Mouse (Mus musculus) liver, postnatal 0 days (tissue): ENCODE data around the gene Timm9. TPM values are rescaled to one million over a fixed set of nuclear protein-coding genes. Genes with fewer than 3 reads are reported as not detected.
A peak's percentile ranks its signal among the peaks of the same experiment; 100 is the strongest.

Experiments used
- ATAC-seq: fragments of 200-750 bp; cut with Nextera tagmentation; 2 replicates; pipeline ENCODE4 v1.8.0; 2017; ENCODE audit warnings: mild to moderate bottlenecking, moderate library complexity
- DNase-seq: peaks from one replicate; pipeline ENCODE4 v3.0.0-alpha.2; 2016
- H3K27ac ChIP-seq: fragments of 300-500 bp; sonication (generic); 2 replicates; pipeline ENCODE4 v1.5.1; 2014; ENCODE audit warnings: antibody characterized with exemption, moderate library complexity, mild to moderate bottlenecking, low read depth
- H3K27me3 ChIP-seq: fragments of 300-500 bp; sonication (generic); 2 replicates; pipeline ENCODE4 v1.6.1; 2014; ENCODE audit warnings: low read length, control low read depth, mixed read lengths; ENCODE audit not compliant: insufficient read depth
- H3K36me3 ChIP-seq: fragments of 300-500 bp; sonication (generic); replicated peaks from 2 replicates; pipeline ENCODE4 v1.6.1; 2014; ENCODE audit warnings: mild to moderate bottlenecking, control low read depth, low read length, moderate library complexity, mixed read lengths; ENCODE audit not compliant: insufficient read depth
- H3K4me1 ChIP-seq: fragments of 300-500 bp; sonication (generic); 2 replicates; pipeline ENCODE4 v1.6.1; 2014; ENCODE audit warnings: antibody characterized with exemption, mild to moderate bottlenecking, control low read depth; ENCODE audit not compliant: insufficient read depth
- H3K4me2 ChIP-seq: fragments of 300-500 bp; sonication (generic); 2 replicates; pipeline ENCODE4 v1.6.1; 2014; ENCODE audit warnings: low read depth, mild to moderate bottlenecking, low read length, moderate library complexity, mixed read lengths
- H3K4me3 ChIP-seq: fragments of 300-500 bp; sonication (generic); 2 replicates; pipeline ENCODE4 v1.5.1; 2014; ENCODE audit warnings: low read depth, low read length
- H3K9ac ChIP-seq: fragments of 300-500 bp; sonication (generic); replicated peaks from 2 replicates; pipeline ENCODE4 v1.6.1; 2014; ENCODE audit warnings: mild to moderate bottlenecking, moderate library complexity
- H3K9me3 ChIP-seq: fragments of 300-500 bp; sonication (generic); 2 replicates; pipeline ENCODE4 v1.6.1; 2016; ENCODE audit warnings: mild to moderate bottlenecking, control low read depth, low read length, mixed read lengths
- CTCF ChIP-seq: sonication (generic); IDR thresholded peaks from 2 replicates; pipeline ENCODE4 v1.5.1; 2016; ENCODE audit warnings: antibody characterized with exemption, low read depth
- EP300 ChIP-seq: IDR thresholded peaks from 2 replicates; pipeline ENCODE4 v1.6.1; 2016; ENCODE audit warnings: antibody characterized with exemption, low read depth, mild to moderate bottlenecking
- WGBS: fragments of 180-500 bp; shearing (Covaris S2); extraction: QIAGEN DNeasy Blood & Tissue Kit; methylation state at CpG from one replicate; pipeline ENCODE4 v1.1.7; 2014; ENCODE audit not compliant: insufficient replicate concordance; 5-methylcytosine and 5-hydroxymethylcytosine counted together
- polyA plus RNA-seq: library from polyadenylated mRNA; unstranded; fragments of >200 nt; fragmentation: Nextera tagmentation; extraction: Ambion mirVana; gene quantifications from 2 replicates; pipeline ENCODE4 v1.2.1, GENCODE M21; 2015

Gene Timm9
- polyA plus RNA-seq, 1 experiment from 2014 or later = 58.2 TPM

DNA sequence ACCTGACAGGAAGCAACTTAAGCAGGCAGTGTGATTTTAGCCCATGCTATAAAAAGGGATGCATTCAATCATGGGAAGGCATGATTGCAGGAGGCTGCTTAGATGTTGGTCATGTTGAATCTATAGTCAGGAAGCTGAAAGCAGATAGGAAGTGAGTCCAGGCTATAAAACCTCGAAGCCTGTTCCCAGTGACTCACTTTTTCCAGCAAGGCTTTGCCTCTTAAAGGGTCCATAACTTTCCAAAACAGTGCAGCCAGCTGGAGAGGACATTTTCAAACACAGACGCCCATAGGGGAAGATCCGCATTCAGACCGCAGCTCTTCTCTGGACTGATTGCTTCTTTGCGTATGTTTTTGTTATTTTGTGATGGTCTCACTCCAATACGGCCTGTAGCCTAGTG is 18.5 kb upstream of the Timm9 start:
- H3K36me3 ChIP-seq = peaks cover 59% of the 10 kb centered on the region

DNA sequence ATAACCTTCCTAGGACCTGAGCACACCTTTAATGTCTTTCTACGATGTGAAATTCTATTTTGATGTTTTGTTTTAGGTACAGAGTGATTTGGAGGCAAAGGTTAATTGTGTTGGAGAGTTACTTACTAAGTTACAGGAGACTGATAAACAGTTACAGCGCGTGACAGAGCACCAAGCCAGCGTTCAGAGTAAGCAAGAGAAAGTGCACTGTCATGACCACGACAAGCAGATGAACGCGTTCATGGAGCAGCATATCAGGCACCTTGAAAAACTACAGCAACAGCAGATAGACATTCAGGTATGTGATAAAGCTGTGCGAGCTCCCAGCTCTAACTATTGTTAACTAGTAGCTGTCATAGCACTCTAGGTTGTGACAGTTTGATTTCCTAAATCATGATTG is 13.7 kb upstream of the Timm9 start:
- Histone ChIP-seq H3K9me3 (no peaks in the 10 kb centered on the region), H3K4me1 (no peaks in the 10 kb centered on the region), H3K36me3 (peaks cover 57% of the 10 kb centered on the region), H3K4me2 (no peak overlapping the region), H3K4me3 (no peak overlapping the region), H3K27ac (no peak overlapping the region), H3K9ac (no peak overlapping the region), H3K27me3 (no peaks in the 10 kb centered on the region)
- 71% methylated on average over 8 of the region's 8 CpGs for WGBS
- DNase-seq = no peak
- 0 out of 2 replicates have a peak, but pooled peaks have one; percentile 54 for ATAC-seq
- TF ChIP-seq CTCF = no peak
- TF ChIP-seq EP300 = no peak

More for the DNA sequence above, 18.5 kb upstream of the Timm9 start:
- Histone ChIP-seq H3K27me3 (no peaks in the 10 kb centered on the region), H3K9ac (no peak overlapping the region), H3K9me3 (no peaks in the 10 kb centered on the region), H3K4me2 (no peak overlapping the region), H3K27ac (no peak overlapping the region), H3K4me3 (no peak overlapping the region), H3K4me1 (no peaks in the 10 kb centered on the region)
- DNase-seq (no peak), ATAC-seq (no peak)
- TF ChIP-seq EP300 (no peak), CTCF (no peak)
- 90% methylated on average over 6 of the region's 6 CpGs for WGBS

DNA sequence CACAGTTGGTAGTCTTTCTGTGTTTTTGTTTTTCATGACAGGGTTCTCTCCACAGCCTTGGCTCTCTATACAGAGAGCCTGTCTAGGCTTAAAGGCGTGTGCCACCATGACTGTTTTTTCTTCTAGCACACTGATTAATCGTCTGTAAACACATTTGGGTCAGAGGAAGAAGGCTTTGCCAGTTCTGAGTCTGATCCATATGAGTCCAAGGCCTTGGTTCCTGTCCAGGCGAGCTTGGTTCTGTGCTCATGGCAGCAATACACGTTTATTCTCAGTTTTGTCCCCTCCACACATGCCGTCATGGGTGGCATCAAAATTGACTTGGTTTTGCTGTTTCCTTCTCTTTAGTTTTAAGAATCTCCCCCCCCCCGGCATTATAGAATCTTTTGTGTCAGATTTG is 13.0 kb upstream of the Timm9 start:
- H3K9me3 ChIP-seq = no peaks in the 10 kb centered on the region
- no peak overlapping the region for H3K27ac ChIP-seq
- DNase-seq = no peak
- TF ChIP-seq EP300 (no peak), CTCF (no peak)
- H3K36me3 ChIP-seq = peaks cover 53% of the 10 kb centered on the region
- WGBS = 84% methylated on average over 6 of the region's 6 CpGs
- H3K4me1 ChIP-seq = no peaks in the 10 kb centered on the region
- H3K4me3 ChIP-seq = no peak overlapping the region
- no peak for ATAC-seq
- H3K4me2 ChIP-seq = no peak overlapping the region
- no peak overlapping the region for H3K9ac ChIP-seq
- no peaks in the 10 kb centered on the region for H3K27me3 ChIP-seq

DNA sequence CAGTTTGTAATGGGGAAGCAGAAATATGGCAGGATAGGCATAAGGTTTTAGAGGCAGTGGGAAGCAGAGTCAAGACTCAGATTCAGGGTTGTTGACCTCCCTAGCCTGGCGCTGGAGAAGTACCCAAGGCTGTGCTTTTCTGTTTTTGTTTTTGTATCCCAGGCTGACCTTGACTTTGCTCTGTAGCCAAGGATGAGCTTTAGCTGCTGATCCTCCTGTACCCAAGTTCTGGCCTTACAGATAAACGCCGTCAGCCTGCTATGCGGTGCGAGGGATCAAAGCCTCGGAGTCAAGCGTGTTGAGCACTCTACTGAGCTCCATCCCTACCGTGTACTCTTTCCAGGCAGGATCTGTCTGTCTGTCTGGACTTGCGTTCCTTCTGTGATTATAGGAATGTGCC is 12.3 kb upstream of the Timm9 start:
- DNase-seq (no peak), ATAC-seq (no peak)
- H3K9me3 ChIP-seq = no peaks in the 10 kb centered on the region

DNA sequence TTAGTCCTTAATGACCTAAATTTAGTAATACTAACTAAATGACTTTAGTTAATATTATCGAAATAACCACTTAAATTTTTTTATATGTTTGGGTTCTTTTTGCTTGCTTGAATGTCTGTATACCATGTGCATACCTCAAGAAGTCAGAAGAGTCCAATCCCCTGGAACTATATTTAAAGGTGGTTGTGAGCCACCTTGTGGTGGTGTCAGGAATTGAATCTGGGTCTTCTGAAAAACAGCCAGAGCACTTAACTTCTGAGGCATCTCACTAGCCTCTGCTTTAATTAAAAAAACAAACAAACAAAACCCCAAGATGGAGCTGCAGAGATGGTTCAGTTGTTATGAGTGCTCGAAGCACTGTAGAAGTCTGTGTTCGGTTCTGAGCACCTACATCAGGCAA is 11.2 kb upstream of the Timm9 start:
- DNase-seq (peak; percentile 49), ATAC-seq (no peak)
- H3K4me2 ChIP-seq = no peak overlapping the region
- H3K4me3 ChIP-seq = no peak overlapping the region
- no peaks in the 10 kb centered on the region for H3K27me3 ChIP-seq
- no peaks in the 10 kb centered on the region for H3K4me1 ChIP-seq
- WGBS = 74% methylated on average over 3 of the region's 3 CpGs
- H3K36me3 ChIP-seq = peaks cover 54% of the 10 kb centered on the region
- no peak overlapping the region for H3K9ac ChIP-seq
- H3K27ac ChIP-seq = no peak overlapping the region
- no peaks in the 10 kb centered on the region for H3K9me3 ChIP-seq
- TF ChIP-seq CTCF = peak; percentile 71
- TF ChIP-seq EP300 = no peak

More for the DNA sequence above, 12.3 kb upstream of the Timm9 start:
- no peak overlapping the region for H3K27ac ChIP-seq
- no peak overlapping the region for H3K4me2 ChIP-seq
- TF ChIP-seq EP300 (no peak), CTCF (no peak)
- H3K4me1 ChIP-seq = no peaks in the 10 kb centered on the region
- H3K36me3 ChIP-seq = peaks cover 55% of the 10 kb centered on the region
- no peak overlapping the region for H3K4me3 ChIP-seq
- no peak overlapping the region for H3K9ac ChIP-seq
- WGBS = 86% methylated on average over 9 of the region's 9 CpGs
- H3K27me3 ChIP-seq = no peaks in the 10 kb centered on the region

DNA sequence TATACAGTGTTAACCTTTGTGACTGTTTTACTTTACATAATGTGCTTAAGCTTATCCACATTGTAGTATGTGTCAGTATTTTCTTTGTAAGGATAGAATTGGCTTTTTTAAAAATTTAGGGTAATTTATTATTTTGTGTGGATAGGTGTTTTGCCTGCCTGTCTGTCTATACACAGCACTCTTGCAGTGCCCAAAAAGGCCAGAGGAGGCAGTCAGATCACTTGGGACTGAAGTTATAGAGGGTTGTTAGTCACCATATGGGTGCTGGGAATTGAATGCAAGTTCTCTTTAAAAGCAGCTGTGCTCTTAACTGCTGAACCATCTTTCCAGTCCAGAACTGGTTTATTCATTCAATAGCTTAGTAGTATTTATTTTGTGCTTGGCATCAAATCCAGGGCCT is 4.7 kb upstream of the Timm9 start:
- H3K27me3 ChIP-seq = no peaks in the 10 kb centered on the region
- H3K9me3 ChIP-seq = no peaks in the 10 kb centered on the region
- peak; percentile 14; the same call in 1 of the 2 replicates for TF ChIP-seq CTCF
- TF ChIP-seq EP300 = no peak

DNA sequence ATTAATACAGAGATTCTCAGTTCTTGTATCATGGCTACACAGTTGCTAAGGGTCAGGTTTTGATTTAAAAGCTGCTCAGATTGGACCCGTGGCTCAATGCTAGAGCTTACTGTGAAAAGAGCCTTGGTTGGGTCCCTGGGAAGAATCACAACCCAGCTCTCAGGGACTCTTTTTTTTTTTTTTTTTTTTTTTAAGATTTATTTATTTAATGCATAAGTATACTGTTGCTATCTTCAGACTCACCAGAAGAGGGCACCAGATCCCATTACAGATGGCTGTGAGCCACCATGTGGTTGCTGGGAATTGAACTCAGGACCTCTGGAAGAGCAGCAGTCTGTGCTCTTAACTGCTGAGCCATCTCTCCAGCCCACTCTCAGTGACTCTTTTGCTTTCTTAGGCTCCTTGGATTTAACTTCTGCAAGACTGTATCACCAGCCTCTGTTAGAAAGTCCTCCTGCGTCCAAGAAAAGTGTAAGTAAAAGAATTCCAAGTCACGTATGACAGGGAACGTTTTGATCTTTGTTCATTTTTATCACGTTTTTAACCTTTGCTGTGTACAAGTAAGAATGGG is 2.9 kb upstream of the Timm9 start:
- ATAC-seq (no peak), DNase-seq (no peak)
- 76% methylated on average over 5 of the region's 5 CpGs for WGBS
- Histone ChIP-seq H3K4me2 (no peak overlapping the region), H3K9ac (no peak overlapping the region), H3K27ac (no peak overlapping the region), H3K4me3 (no peak overlapping the region), H3K36me3 (peaks cover 39% of the 10 kb centered on the region), H3K4me1 (peaks cover 15% of the 10 kb centered on the region), H3K9me3 (no peaks in the 10 kb centered on the region), H3K27me3 (no peaks in the 10 kb centered on the region)
- TF ChIP-seq CTCF = peak; percentile 54
- TF ChIP-seq EP300 = no peak

More for the DNA sequence above, 4.7 kb upstream of the Timm9 start:
- H3K9ac ChIP-seq = no peak overlapping the region
- no peak overlapping the region for H3K4me3 ChIP-seq
- no peak overlapping the region for H3K27ac ChIP-seq
- ATAC-seq (no peak), DNase-seq (no peak)
- H3K4me2 ChIP-seq = no peak overlapping the region
- H3K36me3 ChIP-seq = peaks cover 39% of the 10 kb centered on the region
- H3K4me1 ChIP-seq = peaks cover 7% of the 10 kb centered on the region; the same call in 1 of the 2 replicates
